Mouse (Mus musculus): Measurements from ENCODE around the gene Olfr670.
"Not testable (repeated sequence)": the region's sequence is repeated elsewhere in the genome, so short reads cannot be mapped to it uniquely, and the experiment has no call there.

Olfr670 gene

DNA sequence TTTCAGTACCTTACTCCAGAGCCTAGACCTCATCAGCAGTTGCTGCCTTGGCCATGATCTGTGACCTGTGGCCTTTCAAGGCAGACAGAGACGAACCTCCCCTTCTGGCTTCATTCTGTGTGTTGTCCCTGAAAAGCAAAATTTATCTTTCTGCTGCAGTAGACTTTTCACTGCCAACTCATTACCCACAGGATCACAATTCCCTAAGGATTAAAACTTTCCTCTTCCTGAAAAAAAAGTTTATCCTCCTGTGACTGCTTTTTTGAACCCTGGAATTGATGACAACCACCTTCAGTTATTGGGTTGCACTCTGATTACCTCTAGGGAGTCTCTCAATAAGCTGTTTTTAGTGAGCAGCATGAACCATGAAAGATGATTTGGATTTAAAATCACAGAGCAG lies at the start of gene Olfr670:
Gene Olfr670, minus strand, starts transcription at position 101 of the 400 bp plus-strand sequence.
- DNase-seq, result no peak

DNA sequence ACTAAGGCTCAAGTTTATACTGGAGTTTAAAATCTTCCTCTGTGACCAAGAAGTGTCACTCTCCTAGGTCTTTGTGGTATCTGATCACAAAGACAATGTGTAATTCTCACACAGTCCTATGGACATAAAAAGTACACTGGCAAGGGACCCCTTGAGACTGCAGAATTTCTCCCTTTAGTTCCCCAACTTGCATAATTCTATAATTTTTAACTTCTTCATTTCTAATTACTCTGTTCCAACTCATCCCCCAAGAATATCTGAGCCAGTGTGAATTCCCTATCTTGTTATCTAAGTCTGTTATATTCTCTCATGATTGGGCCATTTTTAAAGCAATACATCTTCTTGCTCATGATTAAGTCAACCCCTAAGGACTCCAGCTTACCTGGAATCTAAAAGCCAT lies 39.5 kb upstream of the Olfr670 start, which contains the start of gene Olfr672:
Gene Olfr672, minus strand, starts transcription at position 101 of the 400 bp plus-strand sequence.
- no peak for DNase-seq

DNA sequence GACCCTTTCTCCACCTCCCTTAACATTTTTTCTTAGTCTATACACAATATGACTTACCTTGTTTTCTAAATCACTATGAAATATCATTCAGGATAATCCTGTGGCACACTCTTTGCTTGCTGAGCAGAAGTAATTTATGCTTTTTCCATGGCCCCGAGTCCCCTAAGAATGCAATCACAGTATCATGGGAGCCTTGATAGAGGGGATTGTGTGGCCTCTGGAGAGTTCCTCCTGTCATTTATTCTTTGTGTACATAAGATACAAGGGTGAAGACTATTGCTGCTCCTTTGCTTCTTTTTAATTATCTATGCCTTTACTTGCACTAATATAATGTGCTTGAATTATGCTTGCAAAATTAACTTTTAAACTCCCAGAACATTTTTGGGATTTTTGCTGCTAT lies 16.6 kb upstream of the Olfr670 start, which contains the start of gene Olfr671:
Gene Olfr671, minus strand, starts transcription at position 101 of the 400 bp plus-strand sequence.
- DNase-seq, result no peak

DNA sequence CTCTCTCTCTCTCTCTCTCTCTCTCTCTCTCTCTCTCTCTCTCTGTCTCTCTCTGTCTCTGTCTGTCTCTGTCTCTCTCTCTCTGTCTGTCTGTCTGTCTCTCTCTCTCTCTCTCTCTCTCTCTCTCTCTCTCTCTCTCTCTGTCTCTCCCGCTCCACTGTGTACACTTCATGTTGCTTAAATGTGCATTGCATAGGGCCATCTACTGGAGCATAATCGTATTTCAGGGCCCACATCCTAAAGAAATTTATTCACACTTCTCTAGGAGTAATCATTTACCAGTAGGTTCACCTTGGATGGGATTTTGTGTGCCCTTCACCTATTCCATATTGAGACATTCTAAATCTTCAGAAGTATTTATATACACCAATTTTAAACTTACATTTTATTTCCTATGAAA lies 10.1 kb upstream of the Olfr670 start:
- DNase-seq, result not testable (repeated sequence)

DNA sequence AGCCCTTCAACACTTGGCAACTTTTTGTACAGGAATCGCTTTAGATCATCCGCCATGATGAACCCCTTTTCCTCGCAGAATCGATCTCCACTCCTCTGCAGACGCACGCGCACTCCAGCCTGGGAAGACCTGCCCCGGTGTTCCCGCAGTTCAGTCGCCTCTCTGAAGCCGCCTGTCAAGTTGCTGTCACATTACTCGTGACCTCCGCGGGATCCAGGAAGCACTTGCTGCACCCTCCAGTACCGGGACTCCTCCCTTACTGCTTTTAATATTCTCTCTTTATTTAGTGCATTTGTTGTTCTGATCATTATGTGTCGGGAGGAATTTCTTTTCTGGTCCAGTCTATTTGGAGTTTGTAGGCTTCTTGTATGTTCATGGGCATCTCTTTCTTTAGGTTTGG lies 12.2 kb downstream of the Olfr670 start:
- DNase-seq, result not testable (repeated sequence)

DNA sequence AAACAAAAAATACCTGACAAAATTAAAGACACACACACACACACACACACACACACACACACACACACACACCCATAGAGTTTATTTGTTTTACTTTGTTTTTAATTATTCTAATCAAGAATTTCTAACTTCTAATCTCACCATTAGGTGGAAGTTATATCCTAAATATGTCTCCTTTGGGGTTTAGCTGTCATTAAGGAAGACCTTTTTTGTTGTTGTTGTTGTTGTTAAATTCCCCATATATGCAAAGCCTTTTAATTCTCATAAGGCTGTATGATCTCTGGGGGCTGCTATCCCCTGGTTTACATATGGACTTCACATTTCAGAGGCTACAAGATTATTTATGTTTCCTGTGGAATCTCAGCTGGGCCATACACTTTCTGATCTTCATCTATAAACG lies 28.5 kb downstream of the Olfr670 start, which contains the start of gene Olfr669:
Gene Olfr669, plus strand, starts transcription at position 301 of the 400 bp plus-strand sequence.
- DNase-seq, result no peak

DNA sequence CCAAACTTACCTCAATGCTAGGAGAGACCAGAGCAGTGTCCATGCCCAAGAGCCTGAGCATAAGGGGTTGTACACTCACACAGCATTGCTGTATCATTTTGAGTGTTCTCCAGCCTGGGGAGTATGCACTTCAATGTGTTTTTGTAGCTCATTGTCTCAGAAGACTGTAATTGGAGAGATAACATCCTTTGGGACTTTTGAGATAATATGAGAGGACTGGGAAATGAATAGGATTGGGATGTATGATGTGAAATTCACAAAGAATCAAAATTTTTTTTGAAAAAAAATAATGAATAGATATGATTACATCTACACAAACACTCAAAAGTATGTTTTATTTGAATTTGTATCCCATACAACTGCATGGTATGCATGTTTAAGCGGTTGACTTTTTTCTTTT lies 34.5 kb downstream of the Olfr670 start, which contains the start of gene Olfr668:
Gene Olfr668, minus strand, starts transcription at position 101 of the 400 bp plus-strand sequence.
- DNase-seq, result no peak

DNA sequence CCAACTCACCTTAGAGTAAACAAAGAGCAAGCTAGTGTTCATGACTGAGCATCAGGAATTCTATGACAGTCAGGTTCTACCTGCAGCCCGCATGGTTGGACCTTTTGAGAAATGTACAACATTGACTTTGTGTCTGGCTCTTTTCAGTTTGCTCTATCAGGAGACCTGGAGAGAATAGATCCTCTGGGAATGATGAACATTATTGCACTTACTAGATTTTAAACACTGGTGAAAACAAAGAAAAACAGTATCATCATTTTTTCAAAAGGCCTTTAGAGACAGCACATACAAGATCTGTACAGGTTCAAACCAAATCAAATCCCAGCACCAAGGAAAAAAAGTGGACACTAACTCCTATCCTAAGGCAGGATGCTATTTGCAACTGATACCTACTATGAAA lies 41.0 kb downstream of the Olfr670 start, which contains the start of gene Olfr667:
Gene Olfr667, minus strand, starts transcription at position 101 of the 400 bp plus-strand sequence.
- no peak for DNase-seq

All from spleen, adult 18-20 months (tissue).